ENCODE assay signal across 14 mouse cellular contexts in the genomic region with DNA sequence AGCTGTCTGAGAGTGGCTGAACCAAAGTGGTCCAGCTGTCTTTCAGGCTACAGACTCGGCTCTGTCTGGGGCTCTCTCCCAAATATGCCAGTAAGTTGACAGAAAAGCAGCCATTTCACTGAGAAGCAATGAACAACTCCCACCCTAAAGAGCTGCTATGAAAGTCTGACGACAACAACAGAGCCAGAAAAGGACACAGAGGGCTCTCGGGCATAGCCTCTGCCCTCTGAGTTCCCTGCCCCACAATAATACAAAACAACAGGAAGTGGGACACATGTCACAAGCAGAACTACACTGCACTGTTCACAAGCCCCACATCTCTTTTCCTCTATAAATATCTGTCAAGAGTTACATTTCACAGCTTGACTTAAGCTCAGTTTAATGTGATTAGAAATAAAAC.
DNase-seq lines count a peak whose midpoint lies in the region; ATAC-seq and TF ChIP-seq lines count a peak whose summit lies in the region.
"Had no signal": no experiment of that assay in that cellular context is flagged by ENCODE, and none has a peak within 500 bp of the region (broad histone marks: within the 10 kb centered on the region; RNA-seq: fewer than 3 reads in every experiment).

No protein-coding gene starts in this region.

- peak overlapping the region; percentile 58; the same call in 1 of the 2 replicates for H3K27ac ChIP-seq in kidney, postnatal 0 days
- H3K27ac ChIP-seq in stomach, embryonic 16.5 days (ENCODE audit: low read length) = 0 out of 2 replicates have a peak overlapping the region, but pooled peaks have one; percentile 14
- H3K27ac ChIP-seq in hindbrain, embryonic 12.5 days = no peak overlapping the region
- H3K27ac ChIP-seq: embryonic facial prominence, embryonic 13.5 days; forebrain, embryonic 13.5 days; limb, embryonic 12.5 days had no signal

- 0 out of 2 replicates have a peak, but pooled peaks cover 3% of the 10 kb centered on the region for H3K4me1 ChIP-seq in kidney, postnatal 0 days (replicated peaks; ENCODE audit: insufficient read depth, low read length)
- peaks cover 10% of the 10 kb centered on the region for H3K4me1 ChIP-seq in stomach, embryonic 16.5 days (ENCODE audit: control insufficient read depth, insufficient read depth, low read length)
- H3K4me1 ChIP-seq in hindbrain, embryonic 12.5 days = no peaks in the 10 kb centered on the region
- H3K4me1 ChIP-seq: embryonic facial prominence, embryonic 13.5 days; forebrain, embryonic 13.5 days had no signal

- WGBS in kidney, postnatal 0 days = 42% methylated on average over 3 of the region's 3 CpGs
- 36% methylated on average over 3 of the region's 3 CpGs for WGBS in stomach, embryonic 16.5 days
- 64% methylated on average over 3 of the region's 3 CpGs for WGBS in hindbrain, embryonic 12.5 days

- H3K27me3 ChIP-seq in kidney, postnatal 0 days (ENCODE audit: insufficient read depth, low read length) = no peaks in the 10 kb centered on the region
- H3K27me3 ChIP-seq in stomach, embryonic 16.5 days (ENCODE audit: control insufficient read depth, insufficient read depth, low read length) = no peaks in the 10 kb centered on the region
- no peaks in the 10 kb centered on the region for H3K27me3 ChIP-seq in hindbrain, embryonic 12.5 days
- H3K27me3 ChIP-seq: embryonic facial prominence, embryonic 13.5 days; forebrain, embryonic 13.5 days; limb, embryonic 12.5 days had no signal

- no peak overlapping the region for H3K4me3 ChIP-seq in kidney, postnatal 0 days (replicated peaks; ENCODE audit: low read depth, low read length)
- no peak overlapping the region for H3K4me3 ChIP-seq in stomach, embryonic 16.5 days (replicated peaks; ENCODE audit: low read length)
- H3K4me3 ChIP-seq in hindbrain, embryonic 12.5 days = no peak overlapping the region
- H3K4me3 ChIP-seq: embryonic facial prominence, embryonic 13.5 days; forebrain, embryonic 13.5 days; limb, embryonic 12.5 days had no signal

- DNase-seq in kidney, postnatal 0 days (ENCODE audit: low spot score) = peak; percentile 43
- DNase-seq in kidney, adult 18-20 months = no peak
- DNase-seq in thymus, postnatal 14 days = peak; percentile 35
- DNase-seq in thymus, postnatal 25 days = no peak
- peak; percentile 34 to 43 for DNase-seq in kidney, postnatal 36 days
- no peak for DNase-seq in right cerebral cortex, postnatal 36 days (ENCODE audit: low spot score in 2 of 2)
- DNase-seq: adrenal gland, postnatal 36 days; cerebellum, adult 9-10 months; heart, postnatal 10 days had no signal

- no peak overlapping the region for H3K4me2 ChIP-seq in kidney, postnatal 0 days (ENCODE audit: low read length)
- no peak overlapping the region for H3K4me2 ChIP-seq in stomach, embryonic 16.5 days (ENCODE audit: low read depth, low read length)
- no peak overlapping the region for H3K4me2 ChIP-seq in hindbrain, embryonic 12.5 days (replicated peaks)
- H3K4me2 ChIP-seq: embryonic facial prominence, embryonic 13.5 days; forebrain, embryonic 13.5 days; limb, embryonic 12.5 days had no signal

- H3K9me3 ChIP-seq in kidney, postnatal 0 days (replicated peaks; ENCODE audit: low read length) = no peaks in the 10 kb centered on the region
- H3K9me3 ChIP-seq in stomach, embryonic 16.5 days (replicated peaks; ENCODE audit: control insufficient read depth, low read length) = no peaks in the 10 kb centered on the region
- H3K9me3 ChIP-seq in hindbrain, embryonic 12.5 days (replicated peaks) = no peaks in the 10 kb centered on the region
- H3K9me3 ChIP-seq: embryonic facial prominence, embryonic 13.5 days; forebrain, embryonic 13.5 days; limb, embryonic 12.5 days had no signal

- ATAC-seq in kidney, postnatal 0 days (replicated peaks; ENCODE audit: low FRiP score, low read depth) = no peak
- no peak for ATAC-seq in stomach, embryonic 16.5 days (ENCODE audit: insufficient read depth, low FRiP score)
- ATAC-seq in hindbrain, embryonic 12.5 days (ENCODE audit: low FRiP score) = no peak
- ATAC-seq: forebrain, embryonic 13.5 days had no signal

- no peak for TF ChIP-seq CTCF in kidney, postnatal 0 days (IDR thresholded peaks at IDR 0.05; ENCODE audit: low read depth)

- H3K36me3 ChIP-seq in kidney, postnatal 0 days (ENCODE audit: insufficient read depth, low read length) = peaks cover 24% of the 10 kb centered on the region; the same call in 1 of the 2 replicates
- peaks cover 3% of the 10 kb centered on the region; the same call in 1 of the 2 replicates for H3K36me3 ChIP-seq in stomach, embryonic 16.5 days (ENCODE audit: control insufficient read depth, insufficient read depth, low read length)
- peaks cover 12% of the 10 kb centered on the region for H3K36me3 ChIP-seq in hindbrain, embryonic 12.5 days

- H3K9ac ChIP-seq in kidney, postnatal 0 days (ENCODE audit: low read depth, low read length) = no peak overlapping the region
- no peak overlapping the region for H3K9ac ChIP-seq in stomach, embryonic 16.5 days (ENCODE audit: low read length)
- no peak overlapping the region for H3K9ac ChIP-seq in hindbrain, embryonic 12.5 days
- H3K9ac ChIP-seq: embryonic facial prominence, embryonic 13.5 days; forebrain, embryonic 13.5 days; limb, embryonic 12.5 days had no signal

Comparison
In these comparisons a context has a peak if more than half of its experiments do, and no peak if none do; other contexts are left out.
1. DNase-seq: peak in kidney, postnatal 0 days (single experiment), thymus, postnatal 14 days (single experiment) and kidney, postnatal 36 days (2 of 2); none in kidney, adult 18-20 months (single experiment), thymus, postnatal 25 days (single experiment) and right cerebral cortex, postnatal 36 days (0 of 2).